Comparison of ENCODE assay signal across 18 mouse cellular contexts in genomic region chr7:100871355-100871754, GRCm38 (mm10).
"Had no signal": no experiment of that assay in that cellular context is flagged by ENCODE, and none has a peak within 500 bp of the region (broad histone marks: within the 10 kb centered on the region; RNA-seq: fewer than 3 reads in every experiment).

No protein-coding gene starts in this region.

- H3K9me3 ChIP-seq: megakaryocyte, embryonic 14.5 days; neural tube, embryonic 13.5 days; neural tube, embryonic 15.5 days had no signal

- H3K4me3 ChIP-seq: megakaryocyte, embryonic 14.5 days; myocyte; neural tube, embryonic 13.5 days; neural tube, embryonic 15.5 days had no signal

- H3K4me2 ChIP-seq: lung, embryonic 14.5 days; midbrain, embryonic 11.5 days; neural tube, embryonic 13.5 days; neural tube, embryonic 15.5 days had no signal

- ATAC-seq: midbrain, embryonic 16.5 days had no signal

- H3K4me1 ChIP-seq: neural tube, embryonic 13.5 days; neural tube, embryonic 15.5 days had no signal

- H3K27ac ChIP-seq: macrophage; neural tube, embryonic 13.5 days; neural tube, embryonic 15.5 days had no signal

- H3K9ac ChIP-seq: lung, embryonic 14.5 days; neural tube, embryonic 13.5 days; neural tube, embryonic 15.5 days had no signal

- DNase-seq: lung, adult 18-20 months; lung, embryonic 14.5 days; midbrain, embryonic 14.5 days; retina, postnatal 1 day; right cerebral cortex, adult 18-20 months; right cerebral cortex, postnatal 25 days; right cerebral cortex, postnatal 4 days; spleen, adult 18-20 months; thymus, adult 18-20 months; thymus, postnatal 14 days; thymus, postnatal 36 days had no signal

- H3K27me3 ChIP-seq: neural tube, embryonic 13.5 days; neural tube, embryonic 15.5 days had no signal
